Mouse (Mus musculus): ENCODE data around the gene Kcnk12. TPM values are rescaled to one million over a fixed set of nuclear protein-coding genes. Genes with fewer than 3 reads are reported as not detected.
A peak's percentile ranks its signal among the peaks of the same experiment; 100 is the strongest.

Kcnk12 gene
- polyA plus RNA-seq, 1 experiment from 2014 or later: not detected

GRCm38 (mm10) chr17:87796881-87797416, 845 bp downstream of the Kcnk12 start:
- under 1% methylated on average over 72 of the region's 72 CpGs for WGBS
- Histone ChIP-seq H3K36me3 (no peaks in the 10 kb centered on the region), H3K4me3 (peak overlapping the region; percentile 53), H3K27me3 (ENCODE audit: low read depth, poor library complexity, severe bottlenecking) (peaks cover 82% of the 10 kb centered on the region), H3K27ac (no peak overlapping the region), H3K4me1 (peaks cover 22% of the 10 kb centered on the region), H3K9me3 (replicated peaks) (no peaks in the 10 kb centered on the region)
- DNase-seq (ENCODE audit: low spot score): peak; percentile 50

- peak; percentile 31 for DNase-seq (ENCODE audit: low spot score)
- H3K4me3 ChIP-seq: peak overlapping the region; percentile 53; the same call in 1 of the 2 replicates
- no peaks in the 10 kb centered on the region for H3K36me3 ChIP-seq
- 34% methylated on average over 12 of the region's 12 CpGs for WGBS
- no peaks in the 10 kb centered on the region for H3K9me3 ChIP-seq (replicated peaks)
- no peak overlapping the region for H3K27ac ChIP-seq
- H3K4me1 ChIP-seq: peaks cover 22% of the 10 kb centered on the region
- peaks cover 82% of the 10 kb centered on the region for H3K27me3 ChIP-seq (ENCODE audit: low read depth, poor library complexity, severe bottlenecking)
Observed at GRCm38 (mm10) chr17:87795927-87796714, 1.7 kb downstream of the Kcnk12 start.

- Histone ChIP-seq H3K27ac (no peak overlapping the region), H3K4me1 (peaks cover 22% of the 10 kb centered on the region), H3K36me3 (no peaks in the 10 kb centered on the region), H3K4me3 (no peak overlapping the region), H3K27me3 (ENCODE audit: low read depth, poor library complexity, severe bottlenecking) (peaks cover 71% of the 10 kb centered on the region), H3K9me3 (replicated peaks) (no peaks in the 10 kb centered on the region)
- WGBS: 81% methylated on average over 5 of the region's 5 CpGs
- DNase-seq (ENCODE audit: low spot score): peak; percentile 24
Observed at GRCm38 (mm10) chr17:87794801-87795200, 3.0 kb downstream of the Kcnk12 start.

GRCm38 (mm10) chr17:87793331-87793730, 4.5 kb downstream of the Kcnk12 start:
- WGBS: 89% methylated on average over 5 of the region's 5 CpGs
- no peak overlapping the region for H3K27ac ChIP-seq
- peaks cover 56% of the 10 kb centered on the region for H3K27me3 ChIP-seq (ENCODE audit: low read depth, poor library complexity, severe bottlenecking)
- H3K36me3 ChIP-seq: no peaks in the 10 kb centered on the region
- H3K4me3 ChIP-seq: no peak overlapping the region
- DNase-seq (ENCODE audit: low spot score): peak; percentile 13
- H3K4me1 ChIP-seq: peaks cover 18% of the 10 kb centered on the region
- no peaks in the 10 kb centered on the region for H3K9me3 ChIP-seq (replicated peaks)

GRCm38 (mm10) chr17:87792623-87793315, 5.0 kb downstream of the Kcnk12 start:
- DNase-seq (ENCODE audit: low spot score): peak; percentile 10
- Histone ChIP-seq H3K36me3 (no peaks in the 10 kb centered on the region), H3K27ac (no peak overlapping the region), H3K4me1 (peaks cover 13% of the 10 kb centered on the region), H3K27me3 (ENCODE audit: low read depth, poor library complexity, severe bottlenecking) (peaks cover 51% of the 10 kb centered on the region), H3K4me3 (no peak overlapping the region), H3K9me3 (replicated peaks) (no peaks in the 10 kb centered on the region)
- 79% methylated on average over 12 of the region's 12 CpGs for WGBS

- WGBS: 81% methylated on average over 7 of the region's 7 CpGs
- DNase-seq (ENCODE audit: low spot score): peak; percentile 22
- H3K4me3 ChIP-seq: no peak overlapping the region
- H3K27me3 ChIP-seq (ENCODE audit: low read depth, poor library complexity, severe bottlenecking): peaks cover 39% of the 10 kb centered on the region
- H3K4me1 ChIP-seq: peaks cover 1% of the 10 kb centered on the region
- H3K9me3 ChIP-seq (replicated peaks): no peaks in the 10 kb centered on the region
- no peaks in the 10 kb centered on the region for H3K36me3 ChIP-seq
- no peak overlapping the region for H3K27ac ChIP-seq
Observed at GRCm38 (mm10) chr17:87791517-87792098, 6.2 kb downstream of the Kcnk12 start.

- Histone ChIP-seq H3K4me1 (no peaks in the 10 kb centered on the region), H3K9me3 (replicated peaks) (no peaks in the 10 kb centered on the region), H3K27me3 (ENCODE audit: low read depth, poor library complexity, severe bottlenecking) (peaks cover 30% of the 10 kb centered on the region), H3K36me3 (no peaks in the 10 kb centered on the region), H3K4me3 (no peak overlapping the region), H3K27ac (no peak overlapping the region)
- WGBS: 94% methylated on average over 5 of the region's 5 CpGs
- DNase-seq (ENCODE audit: low spot score): peak; percentile 19
Observed at GRCm38 (mm10) chr17:87790661-87791060, 7.1 kb downstream of the Kcnk12 start.

- H3K27ac ChIP-seq: no peak overlapping the region
- no peaks in the 10 kb centered on the region for H3K36me3 ChIP-seq
- DNase-seq (ENCODE audit: low spot score): peak; percentile 7
- 81% methylated on average over 6 of the region's 6 CpGs for WGBS
- no peaks in the 10 kb centered on the region for H3K9me3 ChIP-seq (replicated peaks)
- no peak overlapping the region for H3K4me3 ChIP-seq
- H3K4me1 ChIP-seq: peaks cover 4% of the 10 kb centered on the region; the same call in 1 of the 2 replicates
- peaks cover 5% of the 10 kb centered on the region for H3K27me3 ChIP-seq (ENCODE audit: low read depth, poor library complexity, severe bottlenecking)
Observed at GRCm38 (mm10) chr17:87788216-87788615, 9.6 kb downstream of the Kcnk12 start.

GRCm38 (mm10) chr17:87787711-87788110, 10.1 kb downstream of the Kcnk12 start:
- Histone ChIP-seq H3K36me3 (no peaks in the 10 kb centered on the region), H3K4me1 (peaks cover 4% of the 10 kb centered on the region; the same call in 1 of the 2 replicates), H3K9me3 (replicated peaks) (no peaks in the 10 kb centered on the region), H3K27ac (no peak overlapping the region), H3K4me3 (no peak overlapping the region), H3K27me3 (ENCODE audit: low read depth, poor library complexity, severe bottlenecking) (no peaks in the 10 kb centered on the region)
- DNase-seq (ENCODE audit: low spot score): peak; percentile 19
- 87% methylated on average over 4 of the region's 4 CpGs for WGBS

- H3K27ac ChIP-seq: no peak overlapping the region
- no peak overlapping the region for H3K4me3 ChIP-seq
- H3K36me3 ChIP-seq: no peaks in the 10 kb centered on the region
- DNase-seq (ENCODE audit: low spot score): peak; percentile 10
- peaks cover 4% of the 10 kb centered on the region; the same call in 1 of the 2 replicates for H3K4me1 ChIP-seq
- WGBS: 91% methylated on average over 15 of the region's 15 CpGs
- no peaks in the 10 kb centered on the region for H3K27me3 ChIP-seq (ENCODE audit: low read depth, poor library complexity, severe bottlenecking)
- H3K9me3 ChIP-seq (replicated peaks): no peaks in the 10 kb centered on the region
Observed at GRCm38 (mm10) chr17:87785721-87786120, 12.1 kb downstream of the Kcnk12 start.

- no peak for DNase-seq (ENCODE audit: low spot score)
- no peak overlapping the region for H3K27ac ChIP-seq
- H3K4me1 ChIP-seq: peaks cover 4% of the 10 kb centered on the region; the same call in 1 of the 2 replicates
- no peaks in the 10 kb centered on the region for H3K36me3 ChIP-seq
- H3K4me3 ChIP-seq: no peak overlapping the region
- no peaks in the 10 kb centered on the region for H3K27me3 ChIP-seq (ENCODE audit: low read depth, poor library complexity, severe bottlenecking)
- 95% methylated on average over 2 of the region's 2 CpGs for WGBS
- no peaks in the 10 kb centered on the region for H3K9me3 ChIP-seq (replicated peaks)
Observed at GRCm38 (mm10) chr17:87784911-87785310, 12.9 kb downstream of the Kcnk12 start.

- peak; percentile 21 for DNase-seq (ENCODE audit: low spot score)
- no peaks in the 10 kb centered on the region for H3K36me3 ChIP-seq
- H3K27me3 ChIP-seq (ENCODE audit: low read depth, poor library complexity, severe bottlenecking): no peaks in the 10 kb centered on the region
- no peak overlapping the region for H3K27ac ChIP-seq
- WGBS: 68% methylated on average over 14 of the region's 14 CpGs
- peaks cover 4% of the 10 kb centered on the region; the same call in 1 of the 2 replicates for H3K4me1 ChIP-seq
- no peaks in the 10 kb centered on the region for H3K9me3 ChIP-seq (replicated peaks)
- no peak overlapping the region for H3K4me3 ChIP-seq
Observed at GRCm38 (mm10) chr17:87784141-87784831, 13.5 kb downstream of the Kcnk12 start.
